Mouse (Mus musculus) left cerebral cortex, postnatal 4 days (tissue): ENCODE measurements around the gene Plb1. TPM values are rescaled to one million over a fixed set of nuclear protein-coding genes. Genes with fewer than 3 reads are reported as not detected.

Source experiments
- DNase-seq: peaks from one replicate; pipeline ENCODE4 v3.0.0-alpha.2; 2022
- intact Hi-C: fragments of 180-260 bp; cut with DNase I; formaldehyde crosslinking; loops from one replicate; pipeline ENCODE4 v1.15.1; 2025
- total RNA-seq, 2 experiments: library from RNA; stranded (reverse); gene quantifications; 2 replicates each; pipeline ENCODE4 v1.2.3; 2021

Gene Plb1
- total RNA-seq, 2 experiments from 2014 or later: 0.90 to 1.5 TPM

DNA sequence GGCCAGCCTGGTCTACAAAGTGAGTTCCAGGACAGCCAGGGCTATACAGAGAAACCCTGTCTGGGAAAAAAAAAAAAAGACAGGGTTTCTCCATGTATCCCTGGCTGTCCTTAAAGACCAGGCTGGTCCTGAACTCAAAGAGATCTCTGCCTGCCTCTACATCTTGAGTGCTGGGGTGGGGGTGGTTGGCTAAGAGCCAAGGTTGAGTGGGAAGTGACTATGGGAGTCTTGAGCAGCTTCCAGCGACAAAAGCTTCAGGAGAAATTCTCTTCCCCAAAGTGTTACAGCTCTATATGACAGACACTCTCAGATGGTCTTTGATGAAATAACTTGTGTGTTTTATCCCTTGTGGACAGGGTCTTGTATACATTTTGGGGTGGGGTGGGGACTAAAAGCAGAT is 136.9 kb downstream of the Plb1 start:
- intact Hi-C loops: no loop called here
- no peak for DNase-seq

DNA sequence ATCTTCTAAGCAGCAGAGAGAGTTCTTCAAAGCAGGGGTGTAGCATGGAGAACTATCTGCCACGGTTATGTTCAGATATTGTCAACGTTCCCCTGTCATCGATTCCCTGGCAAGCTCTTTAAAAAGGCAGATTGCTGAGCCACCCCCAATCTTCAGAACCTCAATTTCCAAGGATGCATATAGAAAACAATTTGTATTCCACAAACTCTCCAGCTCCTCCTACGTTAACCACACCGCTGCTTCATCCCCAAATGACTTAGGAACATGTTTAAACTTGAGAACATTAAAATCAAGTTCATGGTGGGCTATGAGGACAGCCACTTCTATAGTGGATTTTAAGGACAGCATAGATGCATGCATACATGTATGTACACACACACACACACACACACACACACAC is 138.7 kb downstream of the Plb1 start:
- intact Hi-C loops: no loop called here

DNA sequence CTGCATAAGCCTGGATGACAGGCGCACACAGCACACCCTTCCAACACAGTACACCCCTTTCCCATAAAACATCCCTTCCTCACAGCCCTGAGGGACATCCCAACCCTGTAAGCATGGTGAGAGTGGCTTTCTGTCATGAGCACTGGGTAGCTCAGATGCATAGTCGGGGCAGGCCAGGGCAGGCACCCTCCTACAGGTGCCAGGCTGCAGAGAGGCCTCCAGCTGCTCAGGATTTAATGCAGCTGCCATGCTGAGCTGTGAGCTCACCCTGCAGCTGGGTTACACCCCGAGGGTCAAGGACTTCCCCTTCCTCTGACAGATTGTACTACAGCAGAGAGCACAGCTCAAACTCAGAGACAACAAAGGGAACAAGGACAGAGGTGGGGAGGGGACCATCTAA is 146.0 kb downstream of the Plb1 start:
- intact Hi-C loops: no loop called here
- DNase-seq: no peak

More for the DNA sequence above, 138.7 kb downstream of the Plb1 start:
- DNase-seq: no peak

DNA sequence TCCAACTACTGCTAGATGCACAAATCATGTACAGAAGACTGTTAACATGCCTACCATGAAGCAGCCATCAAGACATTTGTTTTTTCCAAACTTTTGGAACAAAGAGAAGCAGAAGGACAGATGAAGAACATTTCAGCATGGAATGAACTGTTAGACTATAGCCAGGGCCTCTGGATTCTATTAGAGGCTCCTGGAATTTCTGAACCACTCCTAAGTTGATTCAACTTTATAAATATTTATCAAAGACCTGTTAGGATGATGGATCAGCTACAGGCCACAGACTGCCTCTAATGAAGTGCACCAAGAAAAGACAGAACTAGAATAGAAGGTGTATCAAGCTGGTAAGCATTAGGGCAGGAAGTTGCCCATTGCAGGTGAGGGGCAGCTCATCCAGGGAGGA is 156.1 kb downstream of the Plb1 start:
- intact Hi-C loops: no loop called here
- no peak for DNase-seq

DNA sequence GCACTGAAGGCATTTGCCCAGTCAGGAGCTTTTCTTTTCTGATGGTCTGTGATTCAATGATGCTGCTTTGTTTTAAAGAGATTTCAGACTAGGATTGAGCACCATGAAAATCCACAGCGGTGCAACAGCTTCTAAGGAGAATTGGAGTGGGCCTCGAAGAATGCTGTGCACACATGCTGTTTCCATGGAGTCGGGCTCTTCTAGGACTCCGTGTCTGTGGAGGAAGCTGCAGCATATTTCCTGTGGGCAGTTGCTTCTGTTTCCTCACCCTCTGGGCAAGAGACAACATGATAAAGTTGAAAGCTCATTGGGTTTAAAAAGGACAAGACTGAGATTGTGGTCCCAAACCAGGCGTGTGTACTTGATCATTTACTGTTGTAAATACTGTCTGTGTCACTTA is 157.8 kb downstream of the Plb1 start:
- no peak for DNase-seq

DNA sequence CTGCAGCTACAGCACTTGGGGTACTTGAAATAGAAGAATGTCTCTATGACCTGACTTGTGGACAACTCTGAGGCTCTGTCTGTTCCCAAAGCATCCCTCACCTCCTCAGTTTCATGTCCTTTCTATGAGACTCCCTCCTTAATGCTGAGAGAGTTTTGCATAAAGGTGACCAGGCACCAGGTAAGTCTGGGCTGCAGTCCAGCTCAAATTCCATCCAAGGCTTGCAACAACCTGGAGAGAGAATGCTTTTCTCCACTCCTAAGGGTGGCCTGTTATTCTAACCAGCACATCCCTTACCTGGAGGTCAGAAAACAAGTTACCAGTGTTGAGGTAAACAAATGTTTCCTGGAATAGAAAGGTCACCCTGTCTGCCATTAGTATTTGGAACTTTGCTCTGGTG is 159.8 kb downstream of the Plb1 start:
- no peak for DNase-seq
- intact Hi-C loops: no loop called here

More for the DNA sequence above, 157.8 kb downstream of the Plb1 start:
- intact Hi-C loops: no loop called here

DNA sequence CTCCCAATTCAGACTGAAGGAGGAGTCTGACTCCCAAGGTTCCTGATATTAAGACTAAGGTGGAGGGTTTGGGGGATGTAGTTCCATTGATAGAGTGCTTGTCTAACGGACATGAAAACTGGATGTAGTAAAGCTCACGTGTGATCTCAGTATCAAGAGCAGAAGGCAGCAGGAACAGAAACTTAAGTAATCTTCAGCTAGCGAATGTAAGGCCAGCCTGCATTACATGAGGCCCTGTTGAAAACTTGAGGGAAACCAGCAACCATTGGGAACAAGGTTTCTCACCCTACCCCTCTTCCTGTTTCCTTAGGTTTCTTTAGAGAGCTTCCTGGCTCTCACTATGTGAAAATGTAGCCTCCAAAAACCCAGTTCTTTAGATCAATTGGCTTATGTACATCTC is 162.1 kb downstream of the Plb1 start:
- intact Hi-C loops: no loop called here
- DNase-seq: no peak

DNA sequence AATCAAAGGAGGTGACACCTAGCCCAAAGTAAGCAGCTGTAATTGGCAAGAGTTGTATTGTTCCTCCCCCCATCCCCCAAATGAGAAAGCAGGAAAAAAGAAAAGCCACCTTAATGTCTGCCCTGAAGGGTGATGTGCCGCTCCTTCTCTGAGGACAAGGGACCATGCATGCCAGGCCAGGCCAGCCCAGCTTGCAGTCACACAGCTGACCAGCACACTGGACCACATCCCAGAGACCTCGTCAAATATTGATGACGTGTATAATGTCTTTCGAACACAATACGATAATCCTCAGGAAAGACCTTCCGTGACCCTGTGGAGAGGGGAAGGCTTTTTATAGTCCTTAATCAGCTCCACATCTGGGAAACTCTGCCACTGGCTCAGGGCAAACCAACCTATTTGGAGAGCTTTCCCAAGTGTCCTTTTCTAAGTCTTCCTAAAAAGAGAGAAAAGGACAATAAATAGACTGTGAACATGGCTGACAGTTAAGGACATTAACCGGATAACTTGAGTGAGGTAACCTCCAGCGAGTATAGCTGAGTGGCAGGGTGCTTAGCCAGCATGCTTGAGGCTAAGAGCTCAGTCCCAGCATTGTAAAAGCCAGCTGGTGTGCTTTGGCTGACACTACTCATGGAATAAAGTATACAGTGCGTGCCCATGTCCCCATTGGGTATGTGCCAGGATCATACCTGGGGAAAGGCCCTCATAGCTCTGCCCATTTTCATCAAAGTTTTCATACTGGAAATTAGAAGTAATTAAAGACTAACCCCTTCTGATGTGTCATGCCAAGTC is 162.8 kb downstream of the Plb1 start:
- intact Hi-C loops: no loop called here
- no peak for DNase-seq

DNA sequence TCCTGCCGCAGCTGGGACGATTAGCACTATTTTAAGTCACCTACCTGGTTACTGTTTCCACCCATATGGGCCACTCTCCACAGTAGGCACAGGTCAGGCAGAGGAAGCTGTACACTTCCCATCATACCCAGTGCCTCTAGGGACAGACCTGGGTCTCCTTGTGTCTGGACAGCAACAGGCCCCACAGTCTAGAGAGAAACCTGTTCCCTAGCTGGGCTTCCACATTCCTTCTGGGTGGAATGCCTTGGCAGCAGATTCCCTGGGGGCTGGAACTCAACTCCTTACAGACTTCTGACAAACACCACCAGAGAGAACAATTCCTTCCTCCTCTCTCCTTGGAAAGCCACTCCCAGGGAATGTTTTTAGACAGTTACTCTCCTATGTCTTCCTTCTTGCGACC is 165.2 kb downstream of the Plb1 start:
- intact Hi-C loops: no loop called here

DNA sequence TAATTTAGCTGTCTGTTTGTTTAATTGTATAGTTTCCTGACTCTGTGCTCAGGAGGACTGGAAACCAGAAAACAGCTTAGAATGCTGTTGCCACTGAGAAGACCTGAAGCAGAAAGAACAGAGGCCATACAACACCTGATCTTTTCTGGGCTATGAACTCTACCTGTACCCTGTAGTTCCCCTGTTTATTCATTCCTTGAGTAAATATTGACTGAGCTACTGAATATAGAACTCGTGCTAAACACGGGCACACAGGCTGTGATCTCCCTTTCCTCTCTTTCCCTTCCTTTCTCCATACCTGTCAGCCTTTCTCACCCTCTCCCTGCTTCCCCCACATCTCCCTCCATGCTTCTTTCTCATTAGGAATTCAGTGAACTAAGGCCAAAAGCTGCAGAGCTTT is 168.4 kb downstream of the Plb1 start:
- no peak for DNase-seq
- intact Hi-C loops: no loop called here

More for the DNA sequence above, 165.2 kb downstream of the Plb1 start:
- no peak for DNase-seq

DNA sequence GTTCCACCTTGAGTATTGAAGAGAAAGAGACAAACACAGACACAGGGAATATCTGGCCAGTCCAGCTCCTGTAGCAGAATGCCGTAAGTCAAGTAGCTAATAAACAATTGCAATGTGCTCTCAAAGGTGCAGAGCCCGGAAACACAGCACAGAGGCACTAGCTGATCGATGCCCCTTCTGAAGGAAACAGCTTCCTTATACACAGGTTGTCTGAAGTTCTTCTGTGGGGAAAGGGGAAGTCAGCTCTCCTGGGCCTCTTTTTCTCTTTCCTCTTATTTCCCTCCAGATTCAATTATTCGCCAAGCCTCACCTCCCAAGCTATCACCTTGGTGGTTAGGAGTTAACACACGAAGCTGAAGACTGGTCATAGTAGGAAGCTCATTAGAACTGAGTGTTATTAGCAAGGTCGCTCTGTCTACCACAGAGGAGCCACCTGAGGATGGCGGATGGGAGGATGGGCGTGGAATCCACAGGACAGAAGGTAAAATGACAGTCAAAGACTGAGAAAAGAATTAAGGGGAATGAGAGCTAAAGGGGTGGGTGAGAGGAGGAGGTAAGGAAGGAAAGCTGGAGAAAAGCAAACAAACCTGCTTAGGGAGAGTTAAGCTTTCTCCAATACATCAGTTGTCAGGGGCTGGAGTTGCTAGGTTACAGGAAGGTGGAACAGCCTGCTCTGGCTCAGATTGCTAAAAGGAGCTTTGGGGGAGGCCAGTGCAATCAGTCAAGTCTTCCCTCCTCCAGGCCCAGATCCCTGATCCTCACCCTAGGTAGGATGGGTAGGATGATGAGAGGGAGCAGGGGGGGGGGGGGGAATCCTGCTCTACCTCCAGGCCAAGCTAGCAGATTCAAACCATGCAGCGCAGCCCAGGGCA is 170.8 kb downstream of the Plb1 start:
- DNase-seq: no peak
- intact Hi-C loops: no loop called here

DNA sequence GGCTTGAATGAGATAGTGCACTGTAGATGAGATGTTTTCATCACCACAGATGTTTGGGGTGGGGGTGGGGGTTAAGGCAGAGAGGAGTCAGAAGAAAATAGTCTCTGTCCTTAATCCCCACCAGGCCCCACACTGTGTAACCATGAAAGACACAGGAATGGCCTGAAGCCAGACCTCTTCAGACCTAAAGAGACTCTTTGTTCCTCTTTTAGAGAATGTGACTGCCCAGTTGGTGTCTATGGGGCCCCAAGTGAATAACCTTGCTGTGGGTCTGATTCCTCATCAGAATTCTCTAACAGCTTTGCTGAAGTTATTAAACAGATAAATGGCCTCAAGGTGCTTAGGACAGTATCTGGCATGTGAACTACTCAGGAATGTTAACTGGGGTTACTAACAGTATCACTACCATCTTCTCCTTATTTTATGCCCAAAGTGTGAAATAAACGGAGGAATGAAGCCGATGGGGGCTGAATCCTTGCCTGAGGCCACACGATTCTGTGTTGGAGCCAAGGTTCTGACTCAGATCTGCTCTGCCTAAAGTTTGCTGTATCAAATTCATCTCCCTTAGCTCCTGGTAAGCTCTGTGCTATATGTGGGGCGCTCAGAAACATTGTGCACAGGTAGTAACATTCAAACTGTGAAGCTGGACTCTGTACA is 172.8 kb downstream of the Plb1 start:
- DNase-seq: no peak
- intact Hi-C loops: no loop called here

DNA sequence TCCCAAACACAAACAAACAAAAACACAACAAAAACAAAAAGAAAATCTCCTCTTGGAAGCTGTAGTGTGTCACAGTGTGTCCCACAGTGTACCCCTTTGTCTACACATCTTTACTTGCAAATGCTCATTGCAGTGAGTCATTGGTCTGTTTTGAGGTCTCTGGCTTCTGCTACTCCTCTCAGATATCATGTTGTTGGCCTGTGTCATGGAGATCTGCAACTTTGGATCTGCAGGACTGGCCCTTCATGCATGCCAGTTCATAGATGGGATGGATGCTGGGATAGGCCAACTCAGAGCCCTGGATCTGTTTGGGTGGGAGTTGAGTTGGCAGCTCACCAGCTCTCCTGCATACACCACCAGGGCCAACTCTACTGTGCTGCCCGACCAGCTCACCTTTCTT is 176.3 kb downstream of the Plb1 start:
- no peak for DNase-seq
- intact Hi-C loops: no loop called here

DNA sequence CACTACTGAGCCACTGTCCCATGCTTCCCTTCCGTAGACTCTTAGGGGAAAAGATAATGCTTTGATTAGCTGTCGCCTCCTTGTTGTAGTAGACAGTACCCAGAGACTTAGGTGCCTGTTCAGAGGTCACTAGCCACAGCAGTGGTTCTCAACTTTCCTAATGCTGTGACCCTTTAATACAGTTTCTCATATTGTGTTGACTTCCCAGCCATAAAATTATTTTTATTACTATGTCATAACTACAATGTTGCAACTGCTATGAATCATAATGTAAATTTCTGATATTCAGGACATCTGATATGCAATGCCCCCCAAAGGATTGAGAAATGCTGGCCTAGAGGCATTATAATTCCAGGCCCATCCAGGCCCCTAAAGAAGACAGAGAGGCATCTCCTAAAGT is 177.2 kb downstream of the Plb1 start:
- intact Hi-C loops: no loop called here
- DNase-seq: no peak

DNA sequence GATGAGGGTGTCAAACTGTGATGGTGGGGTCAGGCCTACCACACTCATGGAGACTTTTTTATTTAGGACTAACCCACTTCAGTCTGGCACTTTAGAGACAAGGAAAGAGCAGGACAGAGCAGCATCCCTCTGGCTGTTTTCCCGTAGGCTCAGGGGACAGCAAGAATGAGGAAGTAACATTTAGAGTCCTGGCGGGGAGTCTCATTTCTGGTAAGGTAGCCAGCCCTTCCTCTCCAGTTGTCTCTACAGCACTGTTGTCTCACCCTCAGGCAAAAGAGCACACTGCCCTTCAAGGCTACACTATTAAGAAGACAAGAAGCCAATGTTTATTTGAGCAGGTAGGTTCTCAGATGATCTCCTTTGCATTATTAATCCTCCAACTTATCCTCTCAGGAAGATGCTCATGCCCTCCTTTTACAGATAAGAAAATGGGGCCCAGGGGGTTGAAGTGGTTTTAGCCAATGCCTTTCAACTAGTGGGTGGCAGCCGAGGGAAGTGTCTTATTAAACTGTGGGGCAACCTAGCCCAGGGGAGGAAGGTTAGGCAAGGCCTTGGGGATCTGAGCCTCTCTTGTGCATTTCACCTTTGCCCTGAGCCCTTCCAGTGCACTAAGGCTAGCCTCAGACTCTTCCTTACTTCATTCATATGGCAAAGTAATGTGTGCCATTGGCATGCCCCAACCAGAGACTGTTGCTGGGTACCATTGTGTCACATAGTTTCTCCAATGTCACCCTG is 178.6 kb downstream of the Plb1 start:
- intact Hi-C loops: no loop called here
- no peak for DNase-seq

DNA sequence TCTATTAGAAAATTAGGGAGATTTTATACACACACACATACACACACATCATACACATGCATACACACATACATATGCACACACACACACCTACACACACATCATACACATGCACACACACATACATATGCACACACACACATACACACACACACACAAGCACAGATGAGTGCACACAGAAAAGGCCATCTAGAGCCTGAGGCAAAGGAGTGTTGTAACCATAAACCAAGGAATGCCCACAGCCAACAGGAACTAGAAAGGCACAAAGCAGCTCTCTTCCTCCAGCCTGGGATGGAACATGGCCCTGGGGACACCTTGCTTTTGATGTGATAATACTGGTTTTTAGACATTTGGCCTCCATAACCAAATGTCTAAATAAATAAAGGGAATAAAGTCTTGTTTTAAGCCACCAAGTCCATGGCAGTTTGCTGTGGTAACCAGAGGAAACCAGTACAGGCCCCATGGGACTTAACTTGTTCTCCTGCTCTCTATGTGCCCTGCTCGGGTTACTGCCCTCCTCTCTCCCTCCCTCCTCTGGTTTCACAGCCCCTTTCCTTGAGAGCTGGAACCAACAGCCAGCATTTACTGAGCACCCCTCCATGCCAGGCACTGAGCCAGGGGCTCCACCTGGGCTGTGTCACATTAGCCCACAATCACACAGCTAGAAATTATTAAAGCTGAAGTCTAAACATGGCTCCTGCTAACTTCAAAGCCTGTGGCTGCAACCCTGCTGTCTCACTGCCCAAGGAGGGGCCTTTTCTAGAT is 179.9 kb downstream of the Plb1 start:
- DNase-seq: peak; percentile 82
- intact Hi-C loops: no loop called here

DNA sequence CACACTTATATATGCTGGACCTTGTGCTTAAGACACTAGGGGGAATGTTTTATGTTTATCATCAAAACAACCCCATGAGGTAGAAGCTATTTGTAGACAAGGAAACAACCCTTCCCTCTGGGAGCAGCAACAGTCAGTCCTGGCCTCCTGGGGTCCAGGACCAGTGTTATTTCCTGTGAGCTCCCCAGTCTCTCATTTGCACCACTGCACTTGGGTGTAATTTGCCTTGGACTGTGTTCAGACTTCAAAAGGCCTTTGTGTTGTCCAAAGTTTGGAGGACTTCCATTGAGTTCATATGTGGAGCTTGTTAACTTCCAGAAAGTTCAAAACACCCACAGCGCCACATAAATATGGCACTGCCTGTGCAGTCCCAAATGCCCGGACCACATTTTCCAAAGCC is 180.6 kb downstream of the Plb1 start:
- no peak for DNase-seq
- intact Hi-C loops: no loop called here

DNA sequence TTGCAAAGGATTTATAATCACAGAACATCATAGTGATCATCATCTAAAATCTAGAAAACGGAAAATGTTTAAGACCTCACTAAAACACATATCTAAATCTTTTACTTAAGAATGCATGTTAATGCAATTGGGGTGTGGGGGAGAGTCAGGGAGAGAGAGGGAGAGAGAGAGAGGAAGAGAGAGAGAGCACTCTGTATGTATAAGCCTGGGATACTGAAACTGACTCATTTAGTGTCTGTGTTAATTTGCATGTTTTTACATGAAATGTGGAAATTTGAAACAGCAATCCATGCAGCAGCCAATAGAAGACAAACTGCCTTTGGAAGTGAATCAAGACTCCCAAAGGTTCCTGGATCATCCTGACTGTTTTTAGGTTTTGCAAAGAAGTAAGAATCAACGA is 181.1 kb downstream of the Plb1 start:
- no peak for DNase-seq
- intact Hi-C loops: no loop called here

DNA sequence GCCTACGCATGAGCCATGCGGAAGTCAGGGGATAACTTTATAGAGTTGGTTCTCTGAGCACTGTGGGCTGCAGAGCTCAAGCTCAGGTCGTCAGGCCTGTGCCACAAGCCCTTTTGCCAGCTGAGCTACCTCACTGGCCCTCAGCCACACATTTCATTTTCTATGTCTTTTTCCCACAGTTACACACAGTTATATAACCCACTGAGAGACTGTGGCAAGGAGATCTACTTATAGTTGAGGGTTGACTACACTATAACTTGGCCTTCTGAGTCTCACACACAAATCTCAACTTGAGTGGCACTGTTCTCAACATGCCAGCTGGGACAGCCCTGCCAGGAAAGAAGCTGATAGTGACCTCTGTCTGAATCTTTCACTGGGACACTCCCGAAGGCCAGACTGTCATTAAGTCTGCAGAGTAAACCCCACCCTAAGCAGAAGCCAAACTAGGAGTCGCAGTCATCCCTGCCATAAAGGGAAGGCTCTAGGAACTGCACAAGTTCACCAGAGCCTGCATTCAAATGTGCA is 182.0 kb downstream of the Plb1 start:
- DNase-seq: no peak
- intact Hi-C loops: no loop called here

DNA sequence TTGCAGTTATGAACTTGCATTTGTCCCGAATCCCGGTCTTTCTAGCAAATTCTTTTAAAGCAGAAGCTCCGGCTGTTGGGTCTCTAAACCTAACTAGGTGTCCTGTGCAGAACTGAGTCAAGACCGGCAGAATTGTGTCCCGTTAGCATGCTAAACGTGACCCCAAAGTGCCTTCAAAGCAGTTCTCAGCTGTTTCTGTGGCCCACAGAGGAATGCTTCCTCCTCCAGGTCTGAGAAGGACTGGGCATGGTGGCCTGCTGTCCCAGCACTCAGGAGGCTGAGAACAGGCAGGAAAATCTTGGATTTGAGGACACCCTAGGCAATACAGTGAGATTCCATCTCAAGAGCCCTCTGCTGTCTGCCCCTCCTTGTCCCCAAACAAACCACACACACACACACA is 183.0 kb downstream of the Plb1 start:
- intact Hi-C loops: no loop called here
- DNase-seq: no peak
